Mouse (Mus musculus) liver, adult 2 months (tissue): ENCODE measurements around the gene Pdk2. TPM values are rescaled to one million over a fixed set of nuclear protein-coding genes. Genes with fewer than 3 reads are reported as not detected.

Experiments
- DNase-seq: peaks from one replicate; pipeline ENCODE4 v3.0.0-alpha.2; 2011; ENCODE audit warnings: low read depth, low spot score; ENCODE audit errors: extremely low read depth
- H3K27ac ChIP-seq: fragments of 200-500 bp; replicated peaks from 2 replicates; pipeline ENCODE4 v1.5.1; 2012; ENCODE audit warnings: low read depth, mild to moderate bottlenecking, control low read depth, inconsistent platforms, low read length; ENCODE audit not compliant: insufficient read depth
- H3K27me3 ChIP-seq: fragments of 200-500 bp; 2 replicates; pipeline ENCODE4 v1.6.1; 2012; ENCODE audit warnings: mild to moderate bottlenecking, moderate library complexity, low read length, inconsistent platforms; ENCODE audit not compliant: control insufficient read depth, insufficient read depth
- H3K36me3 ChIP-seq: fragments of 200-500 bp; 2 replicates; pipeline ENCODE4 v1.6.1; 2012; ENCODE audit warnings: low read length, inconsistent platforms; ENCODE audit not compliant: control insufficient read depth, insufficient read depth
- H3K4me1 ChIP-seq: fragments of 200-500 bp; 2 replicates; pipeline ENCODE4 v1.6.1; 2011; ENCODE audit warnings: low read length; ENCODE audit not compliant: control insufficient read depth, insufficient read depth
- H3K4me3 ChIP-seq: fragments of 200-500 bp; 2 replicates; pipeline ENCODE4 v1.5.1; 2011; ENCODE audit warnings: low read depth, mild to moderate bottlenecking, control low read depth, low read length, moderate library complexity; ENCODE audit not compliant: insufficient read depth
- H3K79me2 ChIP-seq: fragments of 200-500 bp; 2 replicates; pipeline ENCODE4 v1.6.1; 2012; ENCODE audit warnings: inconsistent platforms, mild to moderate bottlenecking, low read length, moderate library complexity; ENCODE audit not compliant: control insufficient read depth, insufficient read depth
- H3K9ac ChIP-seq: fragments of 200-500 bp; 2 replicates; pipeline ENCODE4 v1.6.1; 2012; ENCODE audit warnings: low read depth, mild to moderate bottlenecking, control low read depth, inconsistent platforms, low read length
- CTCF ChIP-seq: fragments of 200-500 bp; IDR thresholded peaks from 2 replicates; pipeline ENCODE4 v1.5.1; 2011; ENCODE audit warnings: low read depth, low read length, control low read depth
- POLR2A ChIP-seq: fragments of 200-500 bp; IDR thresholded peaks from 2 replicates; pipeline ENCODE4 v1.6.1; 2011; ENCODE audit warnings: low read length, control low read depth; ENCODE audit not compliant: insufficient read depth; ENCODE audit errors: extremely low read depth
- WGBS: fragments of 180-500 bp; shearing (Covaris S2); methylation state at CpG from one replicate; pipeline ENCODE4 v1.1.7; 2018; 5-methylcytosine and 5-hydroxymethylcytosine counted together
- polyA plus RNA-seq: library from polyadenylated mRNA; depleted of rRNA; stranded (reverse); fragments of >200 nt; gene quantifications from 2 replicates; pipeline ENCODE4 v1.2.3, GENCODE M21; 2012
- total RNA-seq: library from RNA; depleted of rRNA; stranded (reverse); fragments of >200 nt; gene quantifications from 2 replicates; pipeline ENCODE4 v1.2.3, GENCODE M21; 2014

Gene Pdk2
- total and polyA plus RNA-seq, 2 experiments, result 17.7 to 101 TPM

GRCm38 (mm10) chr11:95024439-95025184 lies 16.5 kb downstream of the Pdk2 start:
- H3K4me1 ChIP-seq, result no peaks in the 10 kb centered on the region
- 83% methylated on average over 29 of the region's 29 CpGs for WGBS

GRCm38 (mm10) chr11:95023481-95023880 lies 17.7 kb downstream of the Pdk2 start:
- DNase-seq, result peak; percentile 80
- WGBS, result 36% methylated on average over 9 of the region's 9 CpGs
- Histone ChIP-seq H3K9ac (no peak overlapping the region), H3K27ac (no peak overlapping the region), H3K27me3 (peaks cover 6% of the 10 kb centered on the region), H3K4me3 (no peak overlapping the region), H3K4me1 (no peaks in the 10 kb centered on the region), H3K36me3 (peaks cover 3% of the 10 kb centered on the region; the same call in 1 of the 2 replicates), H3K79me2 (no peaks in the 10 kb centered on the region)
- TF ChIP-seq CTCF (no peak), POLR2A (no peak)

More at GRCm38 (mm10) chr11:95024439-95025184, 16.5 kb downstream of the Pdk2 start:
- DNase-seq, result no peak
- Histone ChIP-seq H3K27me3 (peaks cover 6% of the 10 kb centered on the region), H3K9ac (no peak overlapping the region), H3K79me2 (no peaks in the 10 kb centered on the region), H3K4me3 (no peak overlapping the region), H3K27ac (no peak overlapping the region), H3K36me3 (peaks cover 9% of the 10 kb centered on the region; the same call in 1 of the 2 replicates)
- no peak for TF ChIP-seq CTCF
- no peak for TF ChIP-seq POLR2A

- H3K4me3 ChIP-seq, result no peak overlapping the region
- WGBS, result 80% methylated on average over 10 of the region's 10 CpGs
- no peaks in the 10 kb centered on the region for H3K79me2 ChIP-seq
- peaks cover 6% of the 10 kb centered on the region for H3K27me3 ChIP-seq
- TF ChIP-seq POLR2A, result no peak
- TF ChIP-seq CTCF, result peak; percentile 61
- H3K36me3 ChIP-seq, result no peaks in the 10 kb centered on the region
- H3K27ac ChIP-seq, result no peak overlapping the region
- no peak for DNase-seq
- H3K4me1 ChIP-seq, result no peaks in the 10 kb centered on the region
- H3K9ac ChIP-seq, result no peak overlapping the region
These were observed 18.7 kb downstream of the Pdk2 start for GRCm38 (mm10) chr11:95022237-95022992.

GRCm38 (mm10) chr11:95015484-95015883 lies 25.7 kb downstream of the Pdk2 start:
- H3K4me3 ChIP-seq, result no peak overlapping the region
- no peak overlapping the region for H3K9ac ChIP-seq
- H3K27me3 ChIP-seq, result peaks cover 6% of the 10 kb centered on the region
- H3K36me3 ChIP-seq, result no peaks in the 10 kb centered on the region
- 78% methylated on average over 3 of the region's 3 CpGs for WGBS
- H3K27ac ChIP-seq, result no peak overlapping the region
- TF ChIP-seq POLR2A, result no peak
- DNase-seq, result no peak
- no peaks in the 10 kb centered on the region for H3K4me1 ChIP-seq
- H3K79me2 ChIP-seq, result no peaks in the 10 kb centered on the region

- Histone ChIP-seq H3K27me3 (peaks cover 6% of the 10 kb centered on the region; the same call in 1 of the 2 replicates), H3K4me1 (no peaks in the 10 kb centered on the region), H3K36me3 (no peaks in the 10 kb centered on the region), H3K9ac (no peak overlapping the region), H3K79me2 (no peaks in the 10 kb centered on the region), H3K27ac (no peak overlapping the region), H3K4me3 (no peak overlapping the region)
- TF ChIP-seq POLR2A (no peak), CTCF (no peak)
- WGBS, result 45% methylated on average over 3 of the region's 3 CpGs
- DNase-seq, result no peak
These were observed 28.7 kb downstream of the Pdk2 start for GRCm38 (mm10) chr11:95012487-95012886.
